Mouse (Mus musculus) neutrophil, adult 83 days (primary cell): ENCODE results near the gene Ccdc39. TPM values are rescaled to one million over a fixed set of nuclear protein-coding genes. Genes with fewer than 3 reads are reported as not detected.

ENCODE experiments used
- total RNA-seq, 2 experiments: library from RNA; stranded (reverse); gene quantifications; one replicate each; pipeline ENCODE4 v1.2.4; 2023

Gene Ccdc39
- total RNA-seq = not detected

DNA sequence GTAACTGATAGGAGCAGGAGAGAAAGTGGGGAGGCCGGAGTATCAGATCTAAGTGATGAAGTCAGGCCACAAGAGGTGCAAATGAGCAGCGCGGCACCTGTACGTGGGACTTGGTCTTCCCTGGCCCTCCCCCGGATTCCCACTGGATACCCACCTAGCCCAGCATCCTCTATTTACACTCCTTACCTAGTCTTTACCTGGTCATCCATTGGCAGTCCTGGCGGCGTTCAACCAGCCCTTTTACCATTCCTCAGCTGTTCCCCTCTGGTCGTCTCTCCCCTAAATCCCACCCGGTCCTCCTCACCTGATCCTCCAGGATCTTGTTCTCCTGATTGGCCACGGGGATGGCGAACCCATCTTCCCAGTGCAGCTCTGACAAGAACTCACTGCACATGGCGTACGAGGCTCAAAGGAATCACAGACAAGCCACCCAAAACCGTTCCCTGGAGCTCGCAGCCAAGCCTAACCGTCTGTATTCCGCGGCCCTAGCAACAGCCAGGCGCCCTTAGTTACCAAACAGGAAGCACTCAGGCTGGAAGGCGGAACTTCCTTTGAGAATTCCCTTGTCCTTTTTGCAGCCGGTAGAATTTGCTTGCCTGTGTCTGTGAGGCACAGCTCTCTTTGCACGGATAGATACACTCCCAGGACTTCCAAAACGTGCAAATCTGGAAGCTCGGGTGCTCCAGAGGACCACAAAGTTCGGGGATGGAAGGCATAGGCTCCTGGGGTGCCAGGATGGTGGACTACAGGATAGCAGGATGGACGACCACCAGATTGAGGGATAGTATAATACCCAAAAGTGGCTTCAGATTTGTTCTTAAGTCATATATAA, at the start of gene Ccdc39:
TSS of gene Ccdc39 (minus strand) at position 510 of the 832 bp plus-strand sequence.

DNA sequence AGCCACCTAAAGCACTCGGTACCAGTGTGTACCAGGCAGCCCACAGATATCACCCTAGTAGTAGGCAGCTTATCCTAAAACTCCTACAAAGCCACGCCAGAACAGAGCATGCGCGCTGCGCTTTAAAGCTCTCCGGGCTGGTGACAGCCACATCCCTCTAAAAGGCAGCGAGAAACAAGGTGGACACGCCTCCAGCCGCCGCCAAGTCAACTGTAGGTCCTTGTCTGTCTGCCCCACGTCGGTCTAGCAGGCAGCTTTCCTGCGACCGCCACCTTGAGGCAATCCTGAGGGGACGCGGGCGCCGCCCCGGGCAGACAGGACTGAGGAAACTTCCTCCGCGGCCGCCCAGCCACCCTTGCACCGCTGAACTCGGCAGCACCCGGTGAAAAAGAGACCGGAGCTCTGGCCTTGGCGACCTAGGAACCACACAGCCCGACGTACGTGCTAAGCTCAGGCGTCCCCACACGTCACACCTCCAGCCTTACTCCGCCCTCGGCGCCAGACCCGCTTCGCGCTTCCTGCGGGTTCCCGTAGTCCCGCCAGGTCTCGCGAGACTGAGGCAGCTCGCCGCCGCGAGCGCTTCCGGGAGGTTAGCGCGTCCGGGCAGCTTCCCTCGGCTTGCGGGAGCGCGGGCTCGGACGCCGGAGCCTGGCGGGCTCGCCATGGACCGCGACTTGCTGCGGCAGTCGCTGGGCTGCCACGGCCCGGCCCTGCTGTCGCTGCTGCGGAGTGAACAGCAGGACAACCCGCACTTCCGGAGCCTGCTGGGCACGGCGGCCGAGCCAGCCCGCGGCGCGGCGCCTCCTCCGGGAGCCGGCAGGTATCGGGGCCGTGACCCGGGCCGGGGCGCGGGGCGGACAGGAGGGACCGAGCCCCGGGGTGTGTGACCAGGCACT, 44.2 kb downstream of the Ccdc39 start, which contains the start of gene Ttc14:
TSS of gene Ttc14 (plus strand) at position 216 of the 896 bp plus-strand sequence.

Other genes starting within 250 kb of the Ccdc39 start
- gene Ttc14, start 44.5 kb downstream of the Ccdc39 start, total RNA-seq = 10 to 100 TPM; 36.2 to 42.1 TPM
- 10 to 100 TPM; 55.1 to 63.1 TPM for gene Fxr1, start 175.6 kb upstream of the Ccdc39 start, total RNA-seq
- gene Dnajc19, start 237.0 kb upstream of the Ccdc39 start, total RNA-seq = 10 to 100 TPM; 28.0 to 41.0 TPM